Mouse (Mus musculus) limb, embryonic 14.5 days (tissue): ENCODE measurements around the gene Maml3. TPM values are rescaled to one million over a fixed set of nuclear protein-coding genes. Genes with fewer than 3 reads are reported as not detected.

Experiments
- ATAC-seq: fragments of 200-750 bp; cut with Nextera tagmentation; 2 replicates; pipeline ENCODE4 v1.8.0; 2017; ENCODE audit warnings: low read depth, moderate number of reproducible peaks, moderate TSS enrichment; ENCODE audit not compliant: low FRiP score
- DNase-seq: peaks from one replicate; pipeline ENCODE4 v3.0.0-alpha.2; 2015; ENCODE audit warnings: low spot score
- H3K27ac ChIP-seq: fragments of 300-500 bp; sonication (generic); replicated peaks from 2 replicates; pipeline ENCODE4 v1.5.1; 2014; ENCODE audit warnings: low read depth, mild to moderate bottlenecking, low read length, moderate library complexity, mixed read lengths
- H3K27me3 ChIP-seq: fragments of 300-500 bp; sonication (generic); 2 replicates; pipeline ENCODE4 v1.6.1; 2014; ENCODE audit warnings: low read length, mixed read lengths; ENCODE audit not compliant: control insufficient read depth, insufficient read depth
- H3K36me3 ChIP-seq: fragments of 300-500 bp; sonication (generic); 2 replicates; pipeline ENCODE4 v1.6.1; 2014; ENCODE audit warnings: mild to moderate bottlenecking, low read length, moderate library complexity, mixed read lengths; ENCODE audit not compliant: control insufficient read depth, insufficient read depth
- H3K4me1 ChIP-seq: fragments of 300-500 bp; sonication (generic); 2 replicates; pipeline ENCODE4 v1.6.1; 2014; ENCODE audit warnings: antibody characterized with exemption, low read length, mixed read lengths; ENCODE audit not compliant: control insufficient read depth, insufficient read depth
- H3K4me2 ChIP-seq: fragments of 300-500 bp; sonication (generic); replicated peaks from 2 replicates; pipeline ENCODE4 v1.6.1; 2014; ENCODE audit warnings: low read depth, mild to moderate bottlenecking, low read length, moderate library complexity; ENCODE audit not compliant: severe bottlenecking
- H3K4me3 ChIP-seq: fragments of 300-500 bp; sonication (generic); replicated peaks from 2 replicates; pipeline ENCODE4 v1.5.1; 2014; ENCODE audit warnings: low read length
- H3K9ac ChIP-seq: fragments of 300-500 bp; sonication (generic); 2 replicates; pipeline ENCODE4 v1.6.1; 2014; ENCODE audit warnings: mild to moderate bottlenecking, low read depth, low read length, moderate library complexity; ENCODE audit not compliant: severe bottlenecking
- H3K9me3 ChIP-seq: fragments of 300-500 bp; sonication (generic); 2 replicates; pipeline ENCODE4 v1.6.1; 2016; ENCODE audit warnings: low read length; ENCODE audit not compliant: control insufficient read depth
- POLR2A ChIP-seq: fragments of 200-500 bp; IDR thresholded peaks from 2 replicates; pipeline ENCODE4 v1.8.0; 2012; ENCODE audit warnings: inconsistent platforms, mild to moderate bottlenecking, moderate library complexity, borderline replicate concordance; ENCODE audit not compliant: insufficient read depth, insufficient read length; ENCODE audit errors: extremely low read depth
- WGBS: fragments of 180-500 bp; shearing (Covaris S2); extraction: QIAGEN DNeasy Blood & Tissue Kit; methylation state at CpG from one replicate; pipeline ENCODE4 v1.1.7; 2014; 5-methylcytosine and 5-hydroxymethylcytosine counted together
- polyA plus RNA-seq, 2 experiments: library from polyadenylated mRNA; depleted of rRNA in 1 of 2; stranded (reverse) in 1 of 2; unstranded in 1 of 2; fragments of >200 nt; fragmentation: Nextera tagmentation in 1 of 2; extraction: Ambion mirVana in 1 of 2; gene quantifications; 2 replicates each; pipeline versions ENCODE4 v1.2.1 to v1.2.3; 2012 to 2014

Maml3 gene
- polyA plus RNA-seq, 2 experiments, result 5.4 to 5.6 TPM

DNA sequence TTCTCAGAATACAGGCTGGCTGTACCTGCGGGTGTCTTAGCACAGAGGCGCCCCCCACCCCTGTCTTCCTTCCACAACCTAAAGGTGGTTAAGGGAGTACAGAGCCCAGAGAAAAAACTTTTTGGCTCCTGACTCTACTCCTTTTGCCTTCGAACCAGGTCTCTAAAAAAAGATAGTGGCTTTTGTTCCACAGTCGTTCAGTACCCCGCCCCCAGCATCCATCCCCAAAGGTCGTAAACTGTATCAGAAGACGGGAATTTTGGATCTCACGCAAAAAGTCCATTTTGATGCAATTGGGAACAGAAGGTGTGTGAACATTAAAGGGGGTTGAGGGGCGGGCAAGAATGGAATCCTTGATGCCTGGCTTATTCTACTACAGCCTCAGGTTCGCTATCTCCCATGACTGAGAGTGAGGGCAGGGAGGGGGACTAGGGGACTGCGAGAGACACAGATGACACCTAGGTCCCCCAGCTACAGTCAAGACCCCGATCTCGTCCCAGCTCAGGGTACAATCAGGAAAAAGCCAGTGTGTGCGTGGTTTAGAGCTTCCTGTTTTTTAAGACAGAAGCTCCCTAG, 3.4 kb downstream of the Maml3 start:
- TF ChIP-seq POLR2A, result no peak
- H3K4me3 ChIP-seq, result peak overlapping the region; percentile 63
- H3K9me3 ChIP-seq, result no peaks in the 10 kb centered on the region
- no peaks in the 10 kb centered on the region for H3K36me3 ChIP-seq
- peak overlapping the region; percentile 97 for H3K4me2 ChIP-seq
- WGBS, result 2% methylated on average over 14 of the region's 14 CpGs
- ATAC-seq, result no peak
- no peaks in the 10 kb centered on the region for H3K27me3 ChIP-seq
- H3K9ac ChIP-seq, result peak overlapping the region; percentile 72
- H3K4me1 ChIP-seq, result peaks cover 12% of the 10 kb centered on the region
- DNase-seq, result no peak
- peak overlapping the region; percentile 88 for H3K27ac ChIP-seq

DNA sequence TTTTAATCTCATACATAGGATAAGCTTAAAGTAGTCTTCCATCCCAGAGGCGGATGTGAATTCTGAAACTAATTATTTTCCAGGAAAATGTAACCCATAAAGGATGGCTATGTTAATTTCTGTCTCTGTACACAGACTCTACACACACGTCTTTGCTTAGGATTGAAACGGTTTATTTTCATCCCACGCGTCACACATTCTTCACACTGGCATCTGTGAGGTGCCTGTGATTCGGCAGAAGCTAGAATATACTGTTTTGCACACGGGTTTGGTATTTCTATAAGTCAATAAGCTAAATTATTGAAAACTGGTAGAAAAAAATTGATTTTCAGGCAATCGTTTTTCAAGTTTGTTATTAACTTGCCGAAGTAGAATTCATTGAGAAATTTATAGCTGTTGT, 4.0 kb downstream of the Maml3 start:
- H3K9me3 ChIP-seq, result no peaks in the 10 kb centered on the region
- ATAC-seq (no peak), DNase-seq (no peak)
- no peak overlapping the region for H3K9ac ChIP-seq
- peaks cover 12% of the 10 kb centered on the region for H3K4me1 ChIP-seq
- no peaks in the 10 kb centered on the region for H3K27me3 ChIP-seq
- H3K36me3 ChIP-seq, result no peaks in the 10 kb centered on the region
- H3K4me3 ChIP-seq, result peak overlapping the region; percentile 63; the same call in 1 of the 2 replicates
- 42% methylated on average over 9 of the region's 9 CpGs for WGBS
- H3K4me2 ChIP-seq, result peak overlapping the region; percentile 97
- H3K27ac ChIP-seq, result no peak overlapping the region
- no peak for TF ChIP-seq POLR2A

DNA sequence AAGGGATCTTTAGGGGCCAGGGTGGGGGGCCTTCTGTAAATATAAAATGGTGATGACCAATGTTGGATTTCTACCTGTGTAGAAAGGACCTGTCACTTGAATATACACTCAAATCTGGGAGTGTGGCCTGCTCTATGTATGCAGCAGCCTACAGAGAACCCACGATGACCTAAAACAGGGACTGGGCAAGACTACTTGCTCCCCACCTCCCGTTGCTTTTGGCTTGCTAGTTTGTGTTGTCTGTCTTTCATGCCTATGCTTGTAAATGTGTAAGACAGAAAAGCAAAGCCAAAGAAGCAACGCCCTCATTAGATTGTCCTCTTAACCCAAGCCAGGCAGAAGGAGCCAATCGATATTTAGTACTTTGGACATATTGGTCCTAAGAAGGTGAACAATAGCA, 4.6 kb downstream of the Maml3 start:
- H3K27ac ChIP-seq, result no peak overlapping the region
- 65% methylated on average over 4 of the region's 4 CpGs for WGBS
- no peak overlapping the region for H3K4me2 ChIP-seq
- no peak for ATAC-seq
- no peak for DNase-seq
- H3K9me3 ChIP-seq, result no peaks in the 10 kb centered on the region
- H3K4me1 ChIP-seq, result peaks cover 12% of the 10 kb centered on the region
- no peak overlapping the region for H3K4me3 ChIP-seq
- H3K36me3 ChIP-seq, result no peaks in the 10 kb centered on the region
- H3K9ac ChIP-seq, result no peak overlapping the region
- H3K27me3 ChIP-seq, result no peaks in the 10 kb centered on the region
- TF ChIP-seq POLR2A, result no peak

DNA sequence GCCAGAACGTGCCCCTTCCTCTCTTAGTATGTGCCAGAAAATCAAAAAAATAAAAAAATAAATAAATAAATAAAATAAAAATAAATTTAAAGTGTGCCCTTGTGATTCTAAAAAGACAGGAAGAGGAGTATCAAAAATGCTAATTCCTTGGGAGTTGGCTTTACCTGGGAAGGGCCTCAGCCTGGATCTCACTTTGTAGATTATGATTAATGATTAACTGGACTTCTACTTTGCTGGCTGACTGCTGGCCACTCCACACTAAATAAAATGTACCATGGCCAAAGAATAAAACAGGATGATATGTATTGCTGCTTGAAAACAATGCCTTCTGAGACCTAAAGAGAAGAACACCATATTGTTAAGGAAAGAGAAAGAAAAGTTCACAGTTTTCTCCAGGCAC, 5.6 kb downstream of the Maml3 start:
- H3K4me2 ChIP-seq, result no peak overlapping the region
- no peak overlapping the region for H3K27ac ChIP-seq
- 83% methylated on average over 1 of the region's 1 CpGs for whole genome bisulfite sequencing
- no peaks in the 10 kb centered on the region for H3K9me3 ChIP-seq
- no peaks in the 10 kb centered on the region for H3K27me3 ChIP-seq
- no peak overlapping the region for H3K4me3 ChIP-seq
- ATAC-seq (no peak), DNase-seq (no peak)
- H3K4me1 ChIP-seq, result peaks cover 12% of the 10 kb centered on the region
- no peak for TF ChIP-seq POLR2A
- H3K9ac ChIP-seq, result no peak overlapping the region
- H3K36me3 ChIP-seq, result no peaks in the 10 kb centered on the region

DNA sequence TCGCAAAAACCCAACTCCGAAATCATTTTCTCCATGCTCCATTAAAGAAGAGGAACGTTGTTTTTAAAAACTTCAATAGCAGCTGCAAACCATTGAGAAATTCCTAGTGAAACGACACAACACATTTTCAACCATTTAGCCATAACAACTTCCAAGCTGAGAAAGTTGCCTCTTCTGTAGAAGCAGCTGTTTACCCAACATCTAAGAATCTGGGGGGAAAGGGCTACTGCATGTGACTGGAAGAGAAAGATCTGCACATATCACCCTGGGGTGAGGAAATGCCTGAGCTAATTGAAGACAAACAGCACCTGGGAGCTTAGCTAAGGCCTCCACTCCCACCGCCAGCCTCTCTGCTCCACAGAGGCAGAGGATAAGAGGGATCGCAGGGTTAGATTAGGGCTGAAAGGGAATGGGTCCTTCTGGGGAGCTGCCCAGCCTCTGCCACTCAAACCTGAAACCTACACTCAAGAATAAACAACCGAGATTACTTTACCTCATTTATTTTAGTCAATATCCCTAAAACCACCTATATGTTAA, 13.5 kb downstream of the Maml3 start:
- H3K4me2 ChIP-seq, result no peak overlapping the region
- no peak overlapping the region for H3K9ac ChIP-seq
- H3K9me3 ChIP-seq, result no peaks in the 10 kb centered on the region
- H3K27ac ChIP-seq, result no peak overlapping the region
- H3K27me3 ChIP-seq, result no peaks in the 10 kb centered on the region
- no peak for DNase-seq
- 16% methylated on average over 7 of the region's 7 CpGs for WGBS
- H3K36me3 ChIP-seq, result no peaks in the 10 kb centered on the region
- no peak for ATAC-seq
- no peak for TF ChIP-seq POLR2A
- peaks cover 28% of the 10 kb centered on the region for H3K4me1 ChIP-seq
- H3K4me3 ChIP-seq, result no peak overlapping the region
